Mouse (Mus musculus) CH12.LX (cell line): ENCODE measurements around the gene Hras. TPM values are rescaled to one million over a fixed set of nuclear protein-coding genes. Genes with fewer than 3 reads are reported as not detected.

Experiments
- DNase-seq: peaks from one replicate; pipeline ENCODE4 v3.0.0-alpha.2; 2013; ENCODE audit errors: extremely low read depth
- H3K27ac ChIP-seq: 2 replicates; pipeline ENCODE4 v1.5.1; 2012; ENCODE audit warnings: low read depth, mild to moderate bottlenecking, control low read depth, moderate library complexity; ENCODE audit not compliant: insufficient read depth
- H3K27me3 ChIP-seq: replicated peaks from 2 replicates; pipeline ENCODE3; 2012; ENCODE audit warnings: inconsistent platforms
- H3K36me3 ChIP-seq, 2 experiments: replicated peaks in 1 of 2; 2 replicates each; pipeline versions ENCODE3 to v1.6.1; 2012; ENCODE audit warnings: inconsistent platforms in 1 of 2, low read length in 1 of 2, mild to moderate bottlenecking in 1 of 2, mixed read lengths in 1 of 2, moderate library complexity in 1 of 2; ENCODE audit not compliant: control insufficient read depth in 1 of 2, insufficient read depth in 1 of 2
- H3K4me1 ChIP-seq, 2 experiments: 2 replicates each; pipeline ENCODE4 v1.6.1; 2012; ENCODE audit warnings: inconsistent platforms in 1 of 2, moderate library complexity in 1 of 2; ENCODE audit not compliant: insufficient read depth in 2 of 2, control insufficient read depth in 1 of 2
- H3K4me2 ChIP-seq: 2 replicates; pipeline ENCODE4 v1.6.1; 2012; ENCODE audit warnings: low read depth, mild to moderate bottlenecking, control low read depth; ENCODE audit not compliant: poor library complexity, insufficient read depth, severe bottlenecking
- H3K4me3 ChIP-seq, 3 experiments: fragments of 150-350 bp in 1 of 3; sonication (generic) in 1 of 3; replicated peaks in 1 of 3; 2 replicates each; pipeline versions ENCODE3 to v1.5.1; 2011 to 2012; ENCODE audit warnings: low read depth in 2 of 3, low read length in 2 of 3, mild to moderate bottlenecking in 2 of 3, moderate library complexity in 2 of 3, control low read depth in 1 of 3, improper control_type of control experiment in 1 of 3, inconsistent platforms in 1 of 3, mixed read lengths in 1 of 3; ENCODE audit not compliant: poor library complexity in 1 of 3
- H3K79me2 ChIP-seq: replicated peaks from 2 replicates; pipeline ENCODE4 v1.6.1; 2012; ENCODE audit warnings: mild to moderate bottlenecking, moderate library complexity; ENCODE audit not compliant: control insufficient read depth, poor library complexity, insufficient read depth, severe bottlenecking; ENCODE audit errors: extremely low read depth
- H3K9ac ChIP-seq: 2 replicates; pipeline ENCODE4 v1.6.1; 2012; ENCODE audit warnings: low read depth, mild to moderate bottlenecking, control low read depth, moderate library complexity; ENCODE audit not compliant: insufficient read depth
- H3K9me3 ChIP-seq: replicated peaks from 2 replicates; pipeline ENCODE3; 2012; ENCODE audit warnings: low read length, inconsistent platforms, mixed read lengths
- BHLHE40 ChIP-seq: IDR thresholded peaks from 2 replicates; pipeline ENCODE4 v1.6.1; 2011; ENCODE audit warnings: mild to moderate bottlenecking, low read depth, low read length, improper control_type of control experiment
- CHD1 ChIP-seq: IDR thresholded peaks from 2 replicates; pipeline ENCODE4 v1.6.1; 2012; ENCODE audit warnings: low read depth, low read length, improper control_type of control experiment, inconsistent platforms
- CHD2 ChIP-seq: IDR thresholded peaks from 2 replicates; pipeline ENCODE4 v1.6.1; 2011; ENCODE audit warnings: low read length, improper control_type of control experiment
- CTCF ChIP-seq, 2 experiments: IDR thresholded peaks in 1 of 2; conservative IDR thresholded peaks in 1 of 2; 2 replicates each; pipeline ENCODE4 v1.5.1; 2011 to 2012; ENCODE audit warnings: low read depth in 2 of 2, low read length in 2 of 2, improper control_type of control experiment in 1 of 2, inconsistent platforms in 1 of 2, mild to moderate bottlenecking in 1 of 2, moderate library complexity in 1 of 2
- E2F4 ChIP-seq: IDR thresholded peaks from 2 replicates; pipeline ENCODE4 v1.6.1; 2011; ENCODE audit warnings: low read depth, low read length, improper control_type of control experiment; ENCODE audit not compliant: insufficient replicate concordance
- ELF1 ChIP-seq: IDR thresholded peaks from 2 replicates; pipeline ENCODE4 v1.6.1; 2014; ENCODE audit warnings: low read depth, mild to moderate bottlenecking, inconsistent platforms, low read length, improper control_type of control experiment
- EP300 ChIP-seq: IDR thresholded peaks from 2 replicates; pipeline ENCODE4 v1.6.1; 2011; ENCODE audit warnings: low read length, improper control_type of control experiment
- ETS1 ChIP-seq: conservative IDR thresholded peaks from 2 replicates; pipeline ENCODE4 v1.6.1; 2012; ENCODE audit warnings: low read depth, mild to moderate bottlenecking, inconsistent platforms, low read length, improper control_type of control experiment, moderate library complexity
- GABPA ChIP-seq: IDR thresholded peaks from 2 replicates; pipeline ENCODE4 v1.6.1; 2012; ENCODE audit warnings: low read depth, low read length, improper control_type of control experiment, inconsistent platforms; ENCODE audit not compliant: insufficient replicate concordance
- JUND ChIP-seq: conservative IDR thresholded peaks from 2 replicates; pipeline ENCODE4 v1.6.1; 2011; ENCODE audit warnings: low read depth, low read length, improper control_type of control experiment
- KAT2A ChIP-seq: IDR thresholded peaks from 2 replicates; pipeline ENCODE4 v1.6.1; 2012; ENCODE audit warnings: low read length, improper control_type of control experiment, inconsistent platforms; ENCODE audit not compliant: insufficient replicate concordance
- MAFK ChIP-seq: IDR thresholded peaks from 2 replicates; pipeline ENCODE4 v1.6.1; 2011; ENCODE audit warnings: low read length, improper control_type of control experiment; ENCODE audit not compliant: insufficient replicate concordance
- MAZ ChIP-seq: IDR thresholded peaks from 2 replicates; pipeline ENCODE4 v1.6.1; 2012; ENCODE audit warnings: low read depth, mild to moderate bottlenecking, inconsistent platforms, low read length, improper control_type of control experiment, moderate library complexity
- MXI1 ChIP-seq: IDR thresholded peaks from 2 replicates; pipeline ENCODE4 v1.6.1; 2011; ENCODE audit warnings: mild to moderate bottlenecking, low read depth, low read length, improper control_type of control experiment
- PAX5 ChIP-seq: IDR thresholded peaks from 2 replicates; pipeline ENCODE4 v1.6.1; 2012; ENCODE audit warnings: low read length, inconsistent platforms, mixed read lengths
- POLR2A ChIP-seq: IDR thresholded peaks from 2 replicates; pipeline ENCODE4 v1.6.1; 2011; ENCODE audit warnings: low read depth, mild to moderate bottlenecking, improper control_type of control experiment, low read length
- RAD21 ChIP-seq: IDR thresholded peaks from 2 replicates; pipeline ENCODE4 v1.6.1; 2011; ENCODE audit warnings: low read depth, mild to moderate bottlenecking, low read length, improper control_type of control experiment, moderate library complexity
- SIN3A ChIP-seq: IDR thresholded peaks from 2 replicates; pipeline ENCODE4 v1.6.1; 2012; ENCODE audit warnings: low read length, improper control_type of control experiment, inconsistent platforms
- SMC3 ChIP-seq: IDR thresholded peaks from 2 replicates; pipeline ENCODE4 v1.6.1; 2011; ENCODE audit warnings: low read depth, low read length, improper control_type of control experiment
- TBP ChIP-seq: conservative IDR thresholded peaks from 2 replicates; pipeline ENCODE4 v1.6.1; 2011; ENCODE audit warnings: low read depth, low read length, improper control_type of control experiment
- TCF12 ChIP-seq: IDR thresholded peaks from 2 replicates; pipeline ENCODE4 v1.6.1; 2014; ENCODE audit warnings: low read depth, mild to moderate bottlenecking, inconsistent platforms, low read length, improper control_type of control experiment
- ZC3H11A ChIP-seq: IDR thresholded peaks from 2 replicates; pipeline ENCODE4 v1.6.1; 2012; ENCODE audit warnings: low read depth, mild to moderate bottlenecking, inconsistent platforms, low read length, improper control_type of control experiment
- ZMIZ1 ChIP-seq: IDR thresholded peaks from 2 replicates; pipeline ENCODE4 v1.6.1; 2012; ENCODE audit warnings: low read depth, mild to moderate bottlenecking, inconsistent platforms, low read length, improper control_type of control experiment
- dilution Hi-C: fragments of 300-500 bp; cut with MboI; formaldehyde crosslinking; loops from 2 replicates; pipeline ENCODE4 v1.14.3; 2020; ENCODE audit warnings: low sequenced_read_pairs; ENCODE audit not compliant: extremely low pct_unique_long_range_greater_than_20kb, extremely low pct_ligation_motif_present
- in situ Hi-C: fragments of 300-500 bp; cut with MboI; formaldehyde crosslinking; loops from 3 replicates; pipeline ENCODE4 v1.14.3; 2019; ENCODE audit warnings: low sequenced_read_pairs, low pct_ligation_motif_present, low pct_unique_long_range_greater_than_20kb, mixed read lengths
- polyA plus RNA-seq: library from polyadenylated mRNA; unstranded; fragments of >175 nt; gene quantifications from 2 replicates; pipeline ENCODE4 v1.2.1, GENCODE M21; 2012; ENCODE audit warnings: low read depth; ENCODE audit not compliant: insufficient read length
- total RNA-seq, 2 experiments: library from RNA; depleted of rRNA; stranded (reverse); fragments of 300-350 nt in 1 of 2; fragments of >200 nt in 1 of 2; gene quantifications; 2 replicates each; pipeline ENCODE4 v1.2.3; 2012 to 2014

Hras gene
- total and polyA plus RNA-seq, 3 experiments = 43.6 to 82.0 (median 71.3) TPM

DNA sequence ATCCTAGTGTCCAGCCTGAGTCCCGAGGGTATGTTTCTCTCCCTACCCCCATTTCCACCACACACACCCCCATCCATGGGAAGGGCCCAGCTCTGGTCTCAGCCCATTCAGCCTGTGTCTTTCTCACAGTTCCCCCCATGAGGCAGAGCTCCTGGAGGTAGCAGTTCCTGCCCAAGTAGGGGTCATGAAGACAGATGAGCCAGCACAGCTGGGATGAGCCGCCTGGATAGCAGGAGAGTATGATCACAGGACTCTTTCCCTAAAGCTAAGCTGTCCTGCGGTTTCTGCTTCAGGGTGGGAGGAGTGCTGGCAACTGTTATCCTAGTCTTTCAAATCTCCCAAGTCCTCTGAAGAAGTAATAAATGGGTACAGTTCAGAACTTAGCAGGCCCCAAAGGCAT, 24.3 kb upstream of the Hras start:
- Histone ChIP-seq H3K4me2 (no peak overlapping the region), H3K9ac (no peak overlapping the region)

DNA sequence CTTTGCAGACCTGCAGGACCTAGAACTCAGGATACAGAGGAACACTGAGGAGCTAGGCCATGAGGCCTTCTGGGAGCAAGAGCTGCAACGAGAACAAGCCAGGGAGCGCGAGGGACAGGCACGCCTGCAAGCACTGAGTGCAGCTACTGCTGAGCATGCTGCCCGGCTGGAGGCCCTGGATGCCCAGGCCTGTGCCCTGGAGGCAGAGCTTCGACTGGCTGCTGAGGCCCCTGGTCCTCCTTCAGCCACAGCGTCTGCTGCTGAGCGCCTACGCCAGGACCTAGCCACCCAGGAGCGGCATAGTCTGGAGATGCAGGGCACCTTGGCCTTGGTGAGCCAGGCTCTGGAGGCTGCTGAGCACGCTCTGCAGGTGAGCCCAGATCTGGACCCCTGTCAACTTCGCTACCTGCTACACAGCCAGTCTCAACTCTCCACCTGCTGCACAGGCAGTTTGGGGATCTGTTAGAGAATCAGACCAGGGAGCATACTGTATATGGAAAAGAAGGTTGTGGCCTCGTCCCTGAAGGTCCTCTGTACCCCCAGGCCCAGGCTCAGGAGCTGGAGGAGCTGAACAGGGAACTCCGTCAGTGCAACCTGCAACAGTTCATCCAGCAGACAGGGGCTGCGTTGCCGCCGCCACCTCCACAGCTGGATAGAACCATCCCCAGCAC, 23.7 kb upstream of the Hras start:
- TF ChIP-seq GABPA = no peak
- TF ChIP-seq JUND = no peak
- TF ChIP-seq RAD21 = no peak
- no peak for TF ChIP-seq SIN3A
- TF ChIP-seq CTCF (conservative IDR thresholded peaks at IDR 0.05 in 1 of 2, IDR thresholded peaks at IDR 0.05 in 1 of 2; ENCODE audit: low read depth in 2 of 2, low read length in 2 of 2) = no peak
- no peak for TF ChIP-seq ETS1
- no peak for TF ChIP-seq BHLHE40
- no peak for TF ChIP-seq ZC3H11A
- TF ChIP-seq POLR2A = no peak
- no peak for TF ChIP-seq CHD2
- no peak for TF ChIP-seq ELF1
- no peak for TF ChIP-seq E2F4
- TF ChIP-seq TCF12 = no peak
- Histone ChIP-seq H3K4me1 (peaks cover 18 to 52% of the 10 kb centered on the region in 2 experiments), H3K27me3 (peaks cover 15% of the 10 kb centered on the region), H3K9me3 (no peaks in the 10 kb centered on the region), H3K27ac (no peak overlapping the region), H3K4me3 (no peak overlapping the region), H3K4me2 (no peak overlapping the region), H3K79me2 (no peaks in the 10 kb centered on the region), H3K36me3 (peaks cover 0 to 28% of the 10 kb centered on the region in 2 experiments), H3K9ac (no peak overlapping the region)
- in situ Hi-C loops = no loop called here
- no peak for DNase-seq
- dilution Hi-C loops = no loop called here

More for the DNA sequence above, 24.3 kb upstream of the Hras start:
- TF ChIP-seq PAX5 (no peak), RAD21 (no peak), EP300 (no peak), MXI1 (no peak), ETS1 (no peak), TBP (no peak), ZMIZ1 (no peak), MAFK (no peak), SMC3 (no peak), MAZ (no peak), CHD1 (no peak), KAT2A (no peak)
- H3K4me1 ChIP-seq = peaks cover 23 to 58% of the 10 kb centered on the region in 2 experiments
- peaks cover 0 to 28% of the 10 kb centered on the region in 2 experiments for H3K36me3 ChIP-seq
- no peak for DNase-seq
- in situ Hi-C loops (no loop called here), dilution Hi-C loops (no loop called here)
- H3K27me3 ChIP-seq = peaks cover 14% of the 10 kb centered on the region
- H3K79me2 ChIP-seq = no peaks in the 10 kb centered on the region
- H3K27ac ChIP-seq = no peak overlapping the region
- H3K4me3 ChIP-seq = no peak overlapping the region
- no peaks in the 10 kb centered on the region for H3K9me3 ChIP-seq
